Mouse (Mus musculus) urinary bladder, adult 2 months (tissue): ENCODE measurements around the gene Ccdc149. TPM values are rescaled to one million over a fixed set of nuclear protein-coding genes. Genes with fewer than 3 reads are reported as not detected.
A peak's percentile ranks its signal among the peaks of the same experiment; 100 is the strongest.

Experiments
- DNase-seq: peaks from one replicate; pipeline ENCODE4 v3.0.0; 2022; ENCODE audit warnings: low spot score
- polyA plus RNA-seq: library from polyadenylated mRNA; depleted of rRNA; stranded (reverse); fragments of >200 nt; gene quantifications from 2 replicates; pipeline ENCODE4 v1.2.3, GENCODE M21; 2012; rRNA removed

The Ccdc149 gene
- 4.2 and 4.7 TPM in 2 replicates for polyA plus RNA-seq

DNA sequence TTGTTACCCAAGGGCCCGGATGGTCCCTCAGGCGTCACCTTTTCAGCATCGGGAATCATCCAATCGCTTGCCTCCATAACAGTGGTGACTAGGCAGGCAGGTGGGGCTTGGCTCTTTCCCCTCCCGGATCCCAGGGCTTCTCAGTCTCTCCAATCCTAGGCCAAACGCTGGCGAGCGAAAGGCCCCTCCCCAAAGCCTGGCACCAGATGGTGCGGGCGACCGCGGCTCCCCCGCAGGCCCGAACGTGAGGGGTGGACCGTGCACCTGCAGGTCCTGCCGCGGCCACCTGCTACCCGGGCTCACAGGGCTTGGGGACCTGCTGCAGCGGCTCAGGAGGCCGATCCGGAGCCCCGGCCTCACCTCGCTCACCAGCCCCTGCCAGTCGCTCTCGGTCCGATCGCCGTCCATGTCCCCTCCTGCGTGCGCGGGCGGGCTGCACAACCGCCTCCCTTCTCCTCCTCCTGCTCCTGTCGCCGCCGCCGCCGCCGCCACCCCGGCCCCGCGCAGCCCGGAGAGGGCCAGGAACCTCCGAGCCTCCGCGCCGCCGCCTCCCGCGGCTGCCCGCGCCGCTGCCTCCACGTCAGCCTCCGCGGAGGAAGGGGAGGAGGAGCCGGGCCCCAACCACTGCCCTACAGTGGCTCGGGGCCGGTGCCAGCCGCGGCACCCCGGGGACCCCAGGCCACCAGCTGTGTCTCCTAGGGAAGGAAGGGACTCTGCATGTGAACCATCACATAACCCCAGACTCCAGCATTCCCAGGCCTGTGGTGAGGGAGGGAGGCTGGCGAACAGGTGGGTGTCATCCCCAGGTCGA is at the start of gene Ccdc149:
Ccdc149 (minus strand) TSS at position 531 of the 811 bp plus-strand sequence.
- DNase-seq = peak; percentile 58

DNA sequence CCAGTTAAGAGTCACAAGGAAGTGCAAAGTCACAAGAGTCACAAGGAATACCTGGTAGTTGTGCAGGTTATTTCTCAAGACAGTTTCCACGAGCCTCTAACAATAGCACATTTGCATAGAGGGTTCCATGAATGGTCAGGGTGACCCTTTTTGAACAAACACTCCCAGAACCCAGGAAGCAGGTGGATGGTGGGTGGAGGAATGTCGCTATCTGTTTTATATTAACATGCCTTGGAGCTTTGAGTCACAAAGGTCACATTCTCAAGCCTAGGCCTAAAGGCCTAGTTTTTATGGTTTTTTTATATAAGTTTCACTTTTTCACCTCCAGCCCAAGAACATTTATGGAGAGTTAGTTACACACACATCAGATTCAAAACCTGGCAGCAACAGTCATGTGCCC is 48.6 kb upstream of the Ccdc149 start:
- no peak for DNase-seq

DNA sequence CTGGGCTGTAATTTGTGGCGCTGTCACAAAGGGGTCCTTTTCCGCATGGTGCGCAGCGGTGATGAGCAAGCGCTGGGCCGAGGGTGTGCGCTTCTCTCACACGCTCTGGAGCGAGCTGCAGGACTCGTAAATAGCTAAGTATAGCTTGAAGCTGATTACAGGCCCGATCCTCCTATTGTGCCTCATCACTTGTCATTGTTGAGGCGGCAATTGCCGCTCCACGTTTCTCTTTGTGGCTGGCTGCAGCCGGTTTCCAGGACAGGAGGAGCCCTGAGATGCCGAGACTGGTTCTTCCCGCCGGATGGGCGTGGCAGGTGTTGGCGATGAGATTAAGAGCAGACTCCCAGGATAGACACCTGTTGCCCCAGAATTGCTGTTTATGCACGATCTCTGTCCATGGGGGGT is 44.8 kb upstream of the Ccdc149 start:
- no peak for DNase-seq

DNA sequence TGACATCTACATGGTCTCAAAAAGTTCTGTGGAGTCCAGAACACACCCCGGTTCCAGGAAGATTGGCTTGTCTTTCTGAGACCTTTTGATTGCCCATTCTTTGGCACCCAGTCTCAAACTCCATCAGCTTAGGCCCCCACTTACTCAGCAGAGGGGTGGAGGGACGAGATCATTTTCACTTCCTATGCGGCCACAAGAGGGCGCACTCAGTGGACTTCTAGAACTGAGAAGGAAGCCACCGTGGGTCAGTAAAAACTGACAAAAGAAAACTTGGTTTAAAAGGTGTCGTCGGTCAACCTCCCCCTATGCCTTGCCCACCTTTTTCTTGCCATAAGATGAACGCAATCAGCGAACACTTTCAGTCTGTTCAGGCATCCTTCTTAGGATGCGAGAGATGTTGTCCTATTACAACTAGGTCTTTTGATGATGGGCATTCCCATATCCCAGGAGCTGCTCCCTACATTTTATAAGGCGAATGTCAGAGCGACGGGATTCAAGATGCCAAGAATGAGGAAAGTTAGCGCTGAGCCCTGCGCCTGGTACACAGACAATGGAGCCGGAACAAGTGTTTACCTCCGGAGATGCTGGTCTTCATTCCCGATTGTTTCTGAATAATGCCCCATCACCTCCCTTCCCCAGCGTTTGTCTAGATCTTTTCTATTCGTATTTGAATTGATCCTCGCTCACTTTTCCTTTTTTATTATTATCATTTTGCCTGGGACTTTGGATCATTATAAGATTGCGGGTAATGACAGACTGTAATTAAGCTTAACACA is 44.1 kb upstream of the Ccdc149 start:
- peak; percentile 45 for DNase-seq

DNA sequence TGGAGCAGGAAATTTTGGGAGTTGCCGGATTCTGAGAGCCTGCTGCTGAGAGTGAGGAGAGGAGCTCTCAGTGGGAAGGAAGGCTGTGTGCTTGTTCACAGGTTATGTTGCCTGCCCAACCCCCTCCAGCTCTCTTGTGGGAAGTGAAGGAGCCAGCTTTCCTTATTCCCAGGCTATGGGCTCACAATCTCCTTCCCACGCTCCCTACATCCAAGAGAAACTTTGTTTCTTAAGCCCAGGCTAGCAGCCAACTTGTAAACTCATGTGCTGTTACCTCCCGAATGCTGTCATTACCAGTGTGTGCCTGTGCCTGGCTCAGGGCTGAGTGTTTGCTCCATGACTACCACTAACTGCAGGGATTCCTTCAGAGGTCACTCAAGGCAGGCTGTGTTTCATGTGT is 39.8 kb upstream of the Ccdc149 start:
- DNase-seq = no peak

DNA sequence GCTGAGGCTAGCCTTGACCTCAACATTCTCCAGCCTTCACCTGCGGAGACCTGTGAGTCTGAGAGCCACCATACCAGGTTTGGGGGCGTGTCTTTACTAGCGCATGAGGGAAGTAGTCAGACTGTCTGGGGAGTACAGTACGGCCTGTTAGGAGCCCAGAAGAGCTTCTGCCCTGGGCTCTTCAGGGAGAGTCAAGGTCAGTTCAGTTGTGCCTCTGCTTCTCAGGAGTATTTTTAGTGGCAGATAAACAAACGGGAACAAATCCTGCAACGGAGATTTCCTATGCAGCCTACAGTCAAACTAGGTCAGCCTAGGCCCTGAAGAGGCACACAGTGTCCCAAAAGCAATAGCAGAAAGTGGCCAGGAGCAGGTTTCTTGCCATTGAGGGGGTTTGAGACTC is 38.1 kb upstream of the Ccdc149 start:
- no peak for DNase-seq

DNA sequence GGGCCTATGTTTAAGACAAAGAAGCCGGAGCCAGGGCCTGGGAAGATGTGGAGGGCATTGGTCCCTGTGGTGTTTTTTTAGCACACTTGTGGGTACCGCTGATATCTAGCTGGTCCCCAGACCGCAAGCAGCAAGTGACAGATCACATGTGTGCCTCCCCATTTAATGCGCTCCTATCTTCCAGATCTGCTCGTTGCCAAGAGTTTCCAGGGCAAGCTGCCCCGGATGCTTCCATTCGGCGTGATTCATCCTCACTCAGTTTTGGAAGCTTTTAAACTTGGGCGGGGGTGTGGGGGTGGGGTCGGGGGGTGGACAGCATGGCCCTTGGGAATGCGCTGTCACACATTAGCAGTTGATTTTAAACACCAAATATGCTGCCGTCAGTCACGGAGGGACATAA is 33.3 kb upstream of the Ccdc149 start:
- no peak for DNase-seq

DNA sequence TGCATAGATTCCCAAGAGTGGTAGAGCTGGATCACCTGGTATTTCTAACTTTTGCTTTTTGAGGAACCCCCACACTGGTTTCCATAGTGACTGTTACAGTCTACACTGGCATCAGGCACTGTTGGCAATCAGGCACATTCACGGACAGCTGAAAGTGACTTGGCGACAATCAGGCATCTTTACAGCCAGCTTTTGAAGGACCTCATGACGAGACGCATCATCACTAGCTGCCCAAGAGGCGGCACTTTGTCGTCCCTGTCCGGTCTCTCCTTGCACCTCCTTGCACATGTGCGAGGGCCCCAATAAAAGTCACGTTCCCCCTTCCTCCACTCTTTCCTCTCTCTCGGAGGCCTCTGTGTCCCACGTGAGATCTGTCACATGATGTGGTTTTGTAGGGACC is 32.8 kb upstream of the Ccdc149 start:
- no peak for DNase-seq

DNA sequence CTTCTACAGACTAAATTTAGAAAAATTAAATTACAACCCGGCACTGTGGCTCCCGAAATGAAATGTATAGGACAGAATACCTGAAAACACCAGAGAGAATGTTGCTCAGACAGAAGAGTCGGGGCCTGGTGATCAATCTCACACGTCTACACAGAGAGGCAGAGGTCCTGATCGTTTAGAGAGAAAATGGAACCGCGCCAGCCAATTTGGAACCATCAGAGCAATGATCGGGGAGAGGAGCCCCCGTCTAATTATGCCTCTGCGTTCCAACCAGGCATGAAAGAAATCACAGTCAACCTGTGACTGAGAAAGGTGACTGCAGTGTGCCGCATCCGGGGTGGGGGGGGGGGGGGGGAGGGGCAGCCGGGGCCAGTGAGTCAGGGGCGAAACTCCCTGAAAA is 24.4 kb upstream of the Ccdc149 start:
- DNase-seq = no peak

DNA sequence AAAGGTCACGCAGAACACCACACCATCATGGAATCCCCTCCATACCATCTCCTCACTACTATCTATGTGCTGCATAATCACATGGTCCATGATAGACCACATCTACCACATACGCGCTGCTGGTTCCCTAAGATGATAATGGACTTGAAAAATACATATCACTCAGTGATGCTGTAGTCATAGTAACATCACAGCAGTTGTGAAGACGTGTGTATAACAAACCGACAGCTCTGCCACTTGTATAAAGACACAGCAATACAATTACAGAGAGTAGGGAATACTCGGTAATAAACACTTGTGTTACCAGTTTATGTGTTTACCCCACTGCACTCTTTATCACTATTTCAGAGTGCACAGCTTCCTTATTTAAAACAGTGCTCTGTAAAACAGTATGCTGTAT is 20.2 kb upstream of the Ccdc149 start:
- no peak for DNase-seq

DNA sequence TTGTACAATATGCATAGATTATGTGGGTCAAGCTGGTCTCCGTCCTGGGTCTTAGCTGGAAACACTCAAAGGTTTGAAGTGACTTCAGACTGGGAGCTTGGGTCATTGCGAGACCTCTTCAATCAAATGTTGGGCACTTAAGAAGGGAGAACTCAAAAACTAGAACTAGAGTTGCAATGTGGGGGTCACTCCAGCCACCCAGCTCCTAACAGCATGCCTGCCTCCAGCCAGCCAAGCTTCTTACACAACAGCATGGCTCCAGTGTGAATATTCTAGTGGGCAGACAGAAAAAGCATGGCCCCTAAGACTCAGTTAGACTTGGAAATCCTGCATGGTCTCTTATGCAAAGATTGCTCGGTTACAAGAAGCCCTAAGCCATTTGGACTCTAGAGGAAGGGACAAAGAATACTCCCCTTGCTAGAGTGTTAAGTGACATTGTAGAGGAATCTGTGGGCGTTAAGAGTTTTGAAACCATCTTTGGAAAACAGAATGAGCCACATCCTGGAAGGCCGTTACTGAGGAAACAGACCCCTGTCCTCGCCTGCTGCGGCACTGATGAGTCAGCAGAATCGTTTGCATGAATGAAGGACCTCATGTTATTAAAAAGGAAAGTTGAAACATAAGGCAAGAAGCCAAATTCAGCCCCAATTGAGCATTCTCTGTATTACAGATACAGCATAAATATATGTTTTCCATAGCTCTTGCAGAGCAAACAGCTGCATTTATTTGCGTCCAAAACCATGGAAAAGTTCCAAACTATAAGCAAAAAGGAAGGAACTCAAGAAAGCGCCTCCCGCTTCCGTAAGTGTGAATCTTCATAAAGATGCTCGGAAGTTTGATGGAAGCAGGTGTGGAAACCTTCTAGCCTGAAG is 16.5 kb upstream of the Ccdc149 start:
- no peak for DNase-seq

DNA sequence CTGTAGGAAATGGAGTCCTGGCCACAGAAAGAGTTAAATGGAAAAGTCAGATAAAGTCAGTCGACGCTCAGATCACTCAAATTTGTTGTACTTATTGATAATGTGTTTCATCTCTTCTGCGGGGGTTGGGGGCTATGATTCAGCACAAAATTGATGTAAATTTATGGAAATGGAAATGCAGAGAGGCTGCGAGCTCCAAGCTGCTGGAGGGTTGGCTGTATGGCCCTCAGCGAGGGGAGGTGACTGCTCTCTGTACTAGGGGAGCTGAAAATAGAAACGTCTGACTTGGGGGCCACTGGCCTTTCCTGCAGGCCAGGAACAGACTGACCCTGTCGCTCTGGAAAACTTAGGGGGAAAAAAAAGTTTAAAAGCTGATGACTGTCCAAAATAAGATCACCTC is 5.5 kb upstream of the Ccdc149 start:
- no peak for DNase-seq

DNA sequence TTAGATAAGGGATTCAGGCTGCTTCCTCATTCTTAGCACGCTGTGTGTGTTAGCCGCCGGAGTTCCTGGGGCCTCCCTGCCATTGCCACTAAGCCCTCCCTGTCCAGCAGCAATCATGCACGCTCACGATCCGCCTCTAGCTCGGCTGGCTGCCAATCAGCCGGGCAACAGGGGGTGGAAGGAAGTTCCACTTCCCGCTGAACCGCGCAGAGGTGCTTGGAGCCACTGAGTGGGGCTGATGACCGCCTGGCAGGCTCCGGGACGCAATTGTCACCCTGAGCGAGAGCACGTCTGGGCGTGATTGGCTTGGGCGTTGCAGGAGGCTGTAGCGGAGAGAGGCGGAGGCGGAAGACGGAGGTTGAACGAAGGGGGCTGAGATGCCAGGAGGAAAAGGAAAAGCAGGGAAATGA is 5.0 kb upstream of the Ccdc149 start:
- DNase-seq = peak; percentile 71

DNA sequence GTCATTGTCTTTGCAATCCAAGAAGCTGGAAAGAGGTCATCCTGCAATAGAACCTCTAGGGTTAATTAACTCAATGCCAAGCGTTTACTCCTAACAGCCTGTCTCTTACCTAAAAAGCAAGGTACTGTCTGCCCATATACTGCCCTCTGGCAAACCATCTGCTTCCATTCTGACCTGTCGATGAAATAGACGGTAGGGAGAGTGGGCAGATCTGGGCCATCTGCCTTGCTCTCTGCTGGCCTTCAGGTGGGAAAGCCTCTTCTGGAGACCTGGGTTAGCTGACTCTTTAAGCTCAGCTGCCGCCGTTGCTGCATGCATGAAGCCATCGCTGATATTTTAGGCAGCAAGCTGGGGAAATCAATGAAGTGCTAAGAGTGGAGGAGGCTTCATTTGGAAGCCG is 2.7 kb upstream of the Ccdc149 start:
- no peak for DNase-seq

DNA sequence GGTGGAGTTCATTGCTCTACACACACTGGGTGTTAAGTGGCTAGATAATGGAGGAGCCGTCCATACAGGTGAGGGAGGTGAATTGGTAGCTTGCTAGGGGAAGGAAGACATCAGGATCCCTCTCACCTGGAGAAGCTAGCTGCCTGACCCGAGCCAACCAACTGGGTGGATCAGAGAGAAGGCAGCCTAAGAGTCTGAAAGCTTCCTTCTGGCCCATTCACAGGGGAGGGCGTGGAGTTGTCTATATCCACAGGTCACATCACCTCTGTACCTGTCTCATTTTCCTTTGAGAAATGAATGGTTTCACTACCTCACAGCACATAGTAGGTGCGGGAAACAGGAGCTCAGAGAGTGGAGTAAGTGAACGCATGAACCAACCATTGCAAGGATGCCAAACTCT is 770 bp downstream of the Ccdc149 start:
- DNase-seq = no peak

DNA sequence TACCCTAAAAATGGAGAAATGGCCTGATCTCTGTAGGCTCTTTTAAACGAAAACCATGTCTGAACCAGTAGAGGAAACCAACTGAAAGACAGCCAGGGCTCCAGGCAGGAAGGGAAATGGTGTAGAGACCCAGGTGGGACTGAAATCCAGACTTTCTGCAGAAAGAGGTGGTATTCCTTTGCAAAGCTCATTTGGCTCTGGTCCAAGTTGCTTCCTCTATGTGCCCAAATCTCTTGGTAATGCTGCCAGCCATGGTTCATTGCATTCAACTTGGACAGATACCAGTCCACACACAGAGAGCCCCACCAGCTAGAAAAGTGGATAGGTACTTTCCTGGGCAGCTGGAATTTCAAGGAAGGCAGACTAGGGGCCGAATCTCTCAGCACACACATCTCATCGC is 3.5 kb downstream of the Ccdc149 start:
- no peak for DNase-seq

DNA sequence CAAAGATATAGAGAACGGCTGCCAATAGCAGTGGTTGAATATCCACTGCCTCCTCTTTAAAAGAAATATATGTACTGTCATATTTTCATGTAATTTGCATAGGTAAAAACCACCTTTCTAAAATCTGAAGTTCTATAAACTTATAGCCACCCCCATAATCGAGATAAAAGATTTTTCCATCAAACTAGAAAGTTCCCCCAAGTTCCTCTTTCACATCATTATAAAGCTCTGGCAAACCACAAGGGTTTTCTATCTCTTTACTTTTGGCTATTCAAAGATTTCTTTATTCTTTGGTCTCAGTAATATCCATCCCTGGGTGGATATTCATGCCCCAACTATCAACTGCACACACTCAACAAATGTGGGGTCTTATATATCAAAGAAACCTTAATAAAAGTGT is 8.9 kb downstream of the Ccdc149 start:
- no peak for DNase-seq

DNA sequence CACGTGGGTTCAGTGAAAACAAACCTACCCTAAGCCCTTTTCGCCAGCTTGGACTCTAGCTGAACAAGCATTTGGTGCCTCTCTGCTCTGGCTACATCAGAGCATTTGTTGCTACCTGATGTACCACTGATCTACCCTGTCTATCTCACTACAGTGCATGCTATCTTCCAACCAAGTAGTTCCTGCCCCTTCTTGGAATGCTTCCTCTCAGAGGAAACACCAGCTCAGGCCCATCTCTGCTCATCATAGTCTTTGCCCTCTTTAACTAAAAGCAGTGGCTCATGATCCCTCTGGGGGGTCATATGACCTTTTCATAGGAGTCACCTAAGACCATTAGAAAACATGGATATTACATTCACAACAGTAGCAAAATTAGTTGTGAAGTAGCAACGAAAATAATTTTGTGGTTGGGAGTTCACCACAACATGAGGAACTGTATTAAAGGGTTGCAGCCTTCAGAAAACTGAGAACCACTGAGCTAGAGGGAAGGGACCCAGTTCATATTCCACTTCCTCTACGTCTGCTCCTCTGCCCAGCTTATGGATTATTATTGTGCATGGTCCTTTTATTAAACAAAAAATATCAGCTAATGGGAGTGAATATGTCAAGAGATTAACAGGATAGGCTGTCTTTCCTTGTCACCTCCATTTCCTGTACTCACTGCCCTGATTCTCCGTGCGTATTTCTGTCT is 9.7 kb downstream of the Ccdc149 start:
- DNase-seq = no peak

DNA sequence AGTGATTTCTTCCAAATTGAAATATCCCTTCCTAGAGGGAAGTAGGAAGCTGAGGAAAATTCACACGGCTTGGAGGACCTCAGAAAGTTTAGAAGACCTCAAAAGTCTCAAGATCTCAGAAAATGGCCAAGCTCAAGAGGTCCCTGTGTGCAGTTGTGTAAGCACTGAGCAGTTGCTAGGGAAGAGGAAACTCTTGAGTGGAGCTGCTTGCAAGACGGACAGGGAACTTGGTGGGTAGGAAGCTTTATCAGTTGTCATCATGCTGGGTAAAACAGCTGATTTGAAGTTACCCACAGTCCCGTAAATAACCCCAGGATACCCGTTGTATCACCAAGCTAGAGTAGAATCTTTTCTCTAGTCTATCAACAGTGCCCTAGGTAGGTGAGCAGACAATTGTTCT is 12.0 kb downstream of the Ccdc149 start:
- no peak for DNase-seq

DNA sequence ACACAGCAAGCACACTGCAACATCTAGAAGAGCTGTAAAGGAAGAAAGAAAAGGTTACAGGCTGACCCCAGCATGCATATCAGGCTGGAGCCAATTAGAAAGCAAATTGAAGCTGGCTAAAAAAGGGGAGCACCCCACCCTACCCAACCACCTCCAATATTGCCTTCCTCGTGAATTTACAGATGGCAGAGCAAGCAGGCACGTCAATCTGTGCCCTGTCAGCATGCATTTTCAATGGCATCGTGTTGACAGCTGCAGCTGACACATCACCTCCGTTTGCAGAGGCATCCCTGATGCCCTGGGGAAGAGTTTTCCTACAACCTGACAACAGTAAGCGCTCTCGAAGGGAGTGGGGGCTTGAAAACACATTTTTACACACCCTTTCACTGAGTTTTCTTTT is 14.2 kb downstream of the Ccdc149 start:
- no peak for DNase-seq

DNA sequence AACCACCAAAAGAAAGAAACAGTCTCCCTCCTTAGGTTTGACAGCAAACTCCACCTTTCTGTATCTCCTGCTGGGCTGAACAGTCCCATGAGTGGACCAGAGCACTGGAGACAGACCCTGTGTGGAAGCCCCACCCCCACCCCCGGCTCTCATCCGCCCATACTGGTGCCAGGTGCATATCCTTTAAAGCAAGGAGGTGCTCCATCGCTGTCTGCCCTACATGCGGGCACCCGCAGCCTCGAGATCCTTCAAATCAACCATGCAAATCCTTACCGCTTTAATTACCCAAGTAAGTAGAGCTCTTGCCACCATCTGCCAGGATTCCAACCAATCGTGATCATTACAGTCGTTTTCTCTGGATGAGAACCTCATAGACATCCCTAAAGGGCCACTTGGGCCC is 20.5 kb downstream of the Ccdc149 start:
- DNase-seq = no peak

DNA sequence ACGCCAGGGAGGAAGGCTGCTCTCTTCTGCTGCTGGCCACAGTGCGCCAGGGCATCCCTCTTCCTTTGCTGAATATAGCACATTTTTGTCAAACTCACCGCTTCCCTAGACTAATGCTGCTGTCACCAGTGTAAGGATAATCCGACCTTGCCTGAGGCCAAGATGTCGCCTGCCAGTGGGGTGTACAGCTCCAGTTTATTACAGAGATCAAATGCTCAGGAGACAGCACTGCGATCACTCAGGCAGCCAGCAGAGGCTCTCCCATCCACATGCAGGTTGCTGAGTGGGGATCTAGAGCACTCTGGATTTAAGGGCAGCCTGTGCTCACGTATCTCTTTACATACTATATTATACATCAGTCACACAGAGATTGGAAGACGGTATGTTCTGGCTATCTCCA is 22.1 kb downstream of the Ccdc149 start:
- no peak for DNase-seq
